Mouse (Mus musculus): Measurements from ENCODE around the gene Kir3dl2. TPM values are rescaled to one million over a fixed set of nuclear protein-coding genes. Genes with fewer than 3 reads are reported as not detected.

Kir3dl2 gene
- polyA plus RNA-seq (2012; rRNA removed; ENCODE audit: low replicate concordance): not detected in 2 replicates

GRCm38 (mm10) chrX:136543956-136544355, at the start of gene Kir3dl2:
Gene Kir3dl2, minus strand, starts transcription at chrX:136544056.

GRCm38 (mm10) chrX:136590199-136590896, 46.5 kb upstream of the Kir3dl2 start, which contains the start of gene Tceal3:
Gene Tceal3, plus strand, starts transcription at chrX:136590842.

GRCm38 (mm10) chrX:136517699-136518098, 26.2 kb downstream of the Kir3dl2 start, which contains the start of gene Kir3dl1:
Gene Kir3dl1, plus strand, starts transcription at chrX:136517999.

Other genes starting within 250 kb of the Kir3dl2 start
- gene Kir3dl1, start 26.1 kb downstream of the Kir3dl2 start, polyA plus RNA-seq (2012; rRNA removed; ENCODE audit: low replicate concordance): not detected in 2 replicates
- gene Tceal3, start 46.8 kb upstream of the Kir3dl2 start, polyA plus RNA-seq (2012; rRNA removed; ENCODE audit: low replicate concordance): 0.56 and 1.1 TPM in 2 replicates
- 0.13 and 0.20 TPM in 2 replicates for gene Tceal1, start 163.9 kb upstream of the Kir3dl2 start, polyA plus RNA-seq (2012; rRNA removed; ENCODE audit: low replicate concordance)
- 8.0 and 8.5 TPM in 2 replicates for gene Morf4l2, start 199.6 kb upstream of the Kir3dl2 start, polyA plus RNA-seq (2012; rRNA removed; ENCODE audit: low replicate concordance)
- gene Glra4, start 236.1 kb upstream of the Kir3dl2 start, polyA plus RNA-seq (2012; rRNA removed; ENCODE audit: low replicate concordance): not detected in 2 replicates